Mouse (Mus musculus): Measurements from ENCODE around the gene Zfp182.

Gene Zfp182

DNA sequence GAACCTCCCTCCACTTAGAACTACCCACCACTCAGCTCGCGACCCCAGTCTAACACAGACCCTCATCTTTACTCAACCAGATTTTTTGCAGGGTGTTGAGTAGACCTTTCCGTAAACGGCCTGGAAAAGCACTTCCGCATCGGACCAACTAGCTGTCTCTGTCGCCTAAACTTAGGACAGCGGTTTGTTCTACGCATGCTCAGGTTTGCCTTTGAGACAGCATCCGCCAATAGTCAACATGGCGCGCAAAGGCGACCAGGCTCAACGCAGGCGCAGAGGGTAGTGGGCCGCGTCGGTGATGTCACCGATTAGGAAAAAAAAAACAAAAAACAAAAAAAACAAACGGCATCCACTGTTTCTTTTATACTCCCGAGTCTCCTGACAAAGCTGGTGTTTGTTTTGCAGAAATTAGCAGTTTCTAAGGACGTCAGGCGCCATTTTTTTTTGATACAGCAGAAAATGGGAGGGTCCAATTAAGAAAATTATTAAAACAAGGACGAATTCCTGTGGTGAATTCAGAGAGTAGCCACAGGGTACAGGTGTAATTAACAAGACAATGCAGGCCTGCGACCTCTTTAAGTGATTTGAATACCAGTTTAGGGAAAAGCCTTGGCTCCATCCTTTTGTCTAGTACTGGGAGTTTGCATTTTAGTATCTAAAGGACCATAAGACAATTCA lies at the start of gene Zfp182:
Zfp182 (minus strand) TSS at position 451 of the 678 bp plus-strand sequence.
- DNase-seq, result peak; percentile 76

DNA sequence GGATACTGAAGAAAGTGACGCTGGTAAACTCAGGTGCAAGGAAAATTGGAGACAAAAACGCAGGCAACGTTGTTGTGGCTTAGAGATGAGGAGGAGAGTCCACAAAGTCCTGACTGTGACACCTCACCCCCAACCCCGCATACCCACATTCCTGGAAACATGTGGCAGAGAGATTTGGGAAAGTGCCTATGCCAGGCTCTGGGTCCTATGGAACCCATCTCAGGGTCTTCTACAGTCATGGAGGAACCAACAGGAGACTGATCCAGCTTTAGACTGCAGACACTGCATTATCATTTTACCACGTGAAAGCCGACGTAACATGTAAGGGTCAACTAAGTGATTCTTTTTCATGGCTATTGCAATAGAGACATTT lies 27.7 kb upstream of the Zfp182 start:
- no peak for DNase-seq

DNA sequence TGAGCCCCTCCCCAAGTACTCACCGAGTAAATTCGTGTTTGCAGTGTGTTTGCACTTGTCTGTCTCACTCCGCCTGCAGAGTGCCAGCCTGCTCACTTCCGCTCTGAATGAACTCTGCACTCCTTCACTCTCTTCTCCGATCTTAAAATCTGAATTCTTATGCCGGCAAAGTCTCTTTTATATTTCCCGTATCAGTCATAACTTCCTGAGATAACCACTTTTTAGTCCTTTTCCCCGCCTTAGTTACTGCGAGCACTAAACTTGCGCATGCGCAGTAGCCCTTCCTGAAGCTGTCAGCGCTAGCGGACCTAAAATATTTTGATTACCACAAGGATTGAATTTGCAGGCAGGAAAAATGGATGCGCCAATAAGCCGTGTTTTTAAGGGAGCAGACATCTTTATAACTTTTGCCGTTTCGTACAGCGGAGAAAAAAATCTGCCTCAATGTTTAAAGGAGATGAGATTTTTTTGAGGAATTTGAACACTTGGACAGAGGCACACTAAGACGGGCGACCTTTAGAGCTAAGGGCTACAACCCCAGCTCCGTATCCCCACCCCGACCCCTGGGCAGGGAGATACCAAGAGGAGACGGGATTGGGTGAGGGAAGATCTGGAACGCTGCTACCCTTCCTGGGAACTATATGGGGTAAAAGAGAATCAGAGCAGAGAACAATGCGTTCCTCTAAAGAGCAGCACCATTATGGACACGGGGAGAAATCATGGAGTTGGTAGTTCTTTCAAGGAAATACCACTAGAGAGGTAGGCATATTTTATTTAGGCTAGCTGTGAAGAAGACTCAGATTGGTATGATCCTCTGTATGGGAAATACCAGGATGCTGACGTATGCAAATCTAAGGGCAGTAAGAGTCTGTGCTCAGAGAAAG lies 27.1 kb upstream of the Zfp182 start, which contains the start of gene Zfp300:
Zfp300 (minus strand) TSS at position 545 of the 884 bp plus-strand sequence.
- peak; percentile 57 for DNase-seq

DNA sequence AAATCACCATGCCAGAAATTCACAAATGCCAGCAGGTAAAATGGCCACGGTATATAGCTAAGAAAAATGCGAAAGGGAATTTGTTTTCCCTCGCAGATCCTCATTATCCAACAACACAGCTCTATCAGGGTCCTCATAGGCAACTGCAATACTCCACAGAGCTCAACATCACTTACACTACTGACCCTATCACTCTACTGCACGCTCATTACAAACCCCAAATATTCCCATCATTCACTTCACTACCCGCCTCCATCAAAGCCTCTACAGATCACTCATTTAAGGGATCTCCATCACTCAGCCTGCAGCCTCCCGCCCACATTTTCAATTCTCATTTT lies 26.5 kb upstream of the Zfp182 start:
- DNase-seq, result no peak

DNA sequence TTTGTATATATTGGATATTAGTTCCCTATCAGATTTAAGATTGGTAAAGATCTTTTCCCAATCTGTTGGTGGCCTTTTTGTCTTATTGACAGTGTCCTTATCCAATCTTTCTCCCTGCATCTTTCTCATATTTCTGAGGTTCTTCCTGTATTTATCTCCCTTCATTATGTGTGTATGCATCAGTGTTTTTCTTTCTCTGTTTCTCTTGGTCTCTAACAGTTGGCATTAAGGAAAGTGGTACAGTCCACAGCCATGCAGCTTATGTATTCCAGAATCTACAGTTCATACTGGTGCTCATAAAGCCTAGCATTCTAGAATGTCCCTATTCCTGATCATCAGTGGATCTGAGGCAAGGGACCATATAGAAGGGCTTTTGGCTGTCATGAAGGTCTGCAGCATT lies 6.0 kb upstream of the Zfp182 start, which contains the start of gene Spaca5:
Spaca5 (plus strand) TSS at position 301 of the 400 bp plus-strand sequence.
- DNase-seq, result no peak

DNA sequence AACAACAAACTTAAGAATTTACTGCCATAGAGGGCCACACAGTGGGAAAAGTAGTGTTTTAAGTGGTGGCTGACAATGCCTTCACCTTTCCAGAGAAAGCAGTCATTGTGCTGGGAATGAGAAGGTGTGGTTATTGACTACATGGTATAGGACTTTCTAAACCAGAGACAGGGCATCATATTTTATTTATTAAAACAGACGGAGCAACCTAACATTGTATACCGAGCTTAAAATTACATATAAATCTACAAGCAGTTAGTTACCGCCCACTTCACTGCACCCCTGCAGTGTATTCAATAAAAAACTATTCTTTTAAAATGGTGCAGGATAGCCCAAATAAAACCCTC lies 401 bp upstream of the Zfp182 start:
- no peak for DNase-seq

DNA sequence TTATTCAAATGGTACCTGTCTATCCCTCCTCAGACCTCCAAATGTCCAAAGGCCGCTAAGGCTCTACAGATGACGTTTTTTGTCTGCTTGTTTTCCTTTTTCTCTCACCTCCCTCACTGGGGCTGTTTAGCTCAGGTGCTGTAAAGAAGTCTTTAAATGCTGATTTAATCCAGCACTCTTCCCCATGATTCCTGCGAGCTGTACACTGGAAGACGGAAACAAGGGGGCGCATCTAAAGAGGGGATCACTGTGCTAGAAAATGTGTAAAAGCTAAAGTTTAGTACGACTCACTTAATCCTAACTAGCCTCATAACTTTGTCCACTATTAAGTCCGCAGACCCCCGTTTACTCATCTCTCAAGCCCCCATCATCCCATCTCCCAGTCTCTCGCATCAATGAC lies 656 bp downstream of the Zfp182 start:
- DNase-seq, result no peak

DNA sequence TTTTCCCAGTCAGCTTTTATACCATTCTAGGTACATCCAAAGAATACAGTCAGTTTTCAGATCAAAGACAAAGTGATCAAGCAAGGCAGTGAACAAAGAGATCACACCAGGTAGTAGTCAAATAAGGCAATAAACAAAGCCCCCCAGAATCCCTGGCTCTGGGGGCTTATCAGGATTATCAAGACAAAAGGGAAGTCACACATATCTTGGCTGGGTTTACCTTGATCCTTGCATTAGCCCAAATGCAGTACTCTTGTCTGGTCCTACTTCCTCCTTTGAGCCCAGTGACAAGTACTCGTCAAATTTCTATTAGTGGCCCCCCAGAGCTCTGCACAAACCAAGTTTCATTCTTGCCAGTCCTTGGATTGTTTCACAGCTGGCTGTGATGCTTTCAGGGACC lies 81.2 kb downstream of the Zfp182 start:
- DNase-seq, result no peak
